Mouse (Mus musculus) right cerebral cortex, postnatal 4 days (tissue): ENCODE results near the gene Slc34a1.
"Not testable (repeated sequence)": the region's sequence is repeated elsewhere in the genome, so short reads cannot be mapped to it uniquely, and the experiment has no call there.

Source experiments
- DNase-seq: peaks from one replicate; pipeline ENCODE4 v3.0.0-alpha.2; 2022

Gene Slc34a1

GRCm38 (mm10) chr13:55404853-55405782 lies 7.1 kb downstream of the Slc34a1 start:
- peak; percentile 85 for DNase-seq

- DNase-seq: no peak
Measured at GRCm38 (mm10) chr13:55405783-55406390, 7.9 kb downstream of the Slc34a1 start.

- no peak for DNase-seq
Measured at GRCm38 (mm10) chr13:55407341-55407740, 9.4 kb downstream of the Slc34a1 start.

- DNase-seq: no peak
Measured at GRCm38 (mm10) chr13:55408546-55409120, 10.6 kb downstream of the Slc34a1 start.

GRCm38 (mm10) chr13:55411826-55412225 lies 13.8 kb downstream of the Slc34a1 start:
- no peak for DNase-seq

- no peak for DNase-seq
Measured at GRCm38 (mm10) chr13:55412643-55413307, 14.8 kb downstream of the Slc34a1 start.

- no peak for DNase-seq
Measured at GRCm38 (mm10) chr13:55413333-55413732, 15.3 kb downstream of the Slc34a1 start.

- DNase-seq: peak; percentile 83
Measured at GRCm38 (mm10) chr13:55414743-55415380, 16.9 kb downstream of the Slc34a1 start, which contains the start of gene Pfn3. Pfn3 (minus strand) TSS chr13:55415232.

- peak; percentile 86 for DNase-seq
Measured at GRCm38 (mm10) chr13:55418004-55418403, 20.0 kb downstream of the Slc34a1 start.

- no peak for DNase-seq
Measured at GRCm38 (mm10) chr13:55419142-55419541, 21.2 kb downstream of the Slc34a1 start.

GRCm38 (mm10) chr13:55420018-55420932 lies 22.3 kb downstream of the Slc34a1 start:
- no peak for DNase-seq

GRCm38 (mm10) chr13:55420933-55421800 lies 23.2 kb downstream of the Slc34a1 start:
- DNase-seq: peak; percentile 68

GRCm38 (mm10) chr13:55426613-55427012 lies 28.6 kb downstream of the Slc34a1 start, which contains the start of gene F12:
F12 (minus strand) TSS chr13:55426793.
- no peak for DNase-seq

GRCm38 (mm10) chr13:55429226-55429888 lies 31.4 kb downstream of the Slc34a1 start:
- DNase-seq: no peak

- DNase-seq: no peak
Measured at GRCm38 (mm10) chr13:55430566-55430965, 32.6 kb downstream of the Slc34a1 start.

GRCm38 (mm10) chr13:55431889-55432685 lies 34.1 kb downstream of the Slc34a1 start:
- DNase-seq: no peak

GRCm38 (mm10) chr13:55437111-55437629 lies 39.2 kb downstream of the Slc34a1 start:
- DNase-seq: not testable (repeated sequence)

- no peak for DNase-seq
Measured at GRCm38 (mm10) chr13:55443799-55444285, 45.9 kb downstream of the Slc34a1 start.
